Mouse (Mus musculus) ovary, postnatal 14 days (tissue): ENCODE data around the gene Tcstv1.
"Not testable (repeated sequence)": the region's sequence is repeated elsewhere in the genome, so short reads cannot be mapped to it uniquely, and the experiment has no call there.

ENCODE experiments used
- DNase-seq: peaks from one replicate; pipeline ENCODE4 v3.0.0; 2022; ENCODE audit warnings: low spot score

Gene Tcstv1

GRCm38 (mm10) chr13:119894685-119895084 is at the start of gene Tcstv1:
Tcstv1 (minus strand) TSS chr13:119894785.
- not testable (repeated sequence) for DNase-seq

- DNase-seq, result not testable (repeated sequence)
Measured at GRCm38 (mm10) chr13:119929172-119929571, 34.6 kb upstream of the Tcstv1 start, which contains the start of gene Gm21761. Gm21761 (minus strand) TSS chr13:119929272.

GRCm38 (mm10) chr13:119924597-119925340 is 30.2 kb upstream of the Tcstv1 start:
- not testable (repeated sequence) for DNase-seq

GRCm38 (mm10) chr13:119916966-119917722 is 22.6 kb upstream of the Tcstv1 start:
- DNase-seq, result not testable (repeated sequence)

GRCm38 (mm10) chr13:119916449-119916848 is 21.9 kb upstream of the Tcstv1 start:
- DNase-seq, result not testable (repeated sequence)

- not testable (repeated sequence) for DNase-seq
Measured at GRCm38 (mm10) chr13:119898549-119898948, 4.0 kb upstream of the Tcstv1 start.

- DNase-seq, result not testable (repeated sequence)
Measured at GRCm38 (mm10) chr13:119886896-119887295, 7.7 kb downstream of the Tcstv1 start.

GRCm38 (mm10) chr13:119864395-119864999 is 30.1 kb downstream of the Tcstv1 start:
- not testable (repeated sequence) for DNase-seq

GRCm38 (mm10) chr13:119862399-119862798 is 32.2 kb downstream of the Tcstv1 start:
- DNase-seq, result not testable (repeated sequence)
